Mouse (Mus musculus) gastrocnemius, postnatal 14 days (tissue): ENCODE results near the gene Xxylt1. TPM values are rescaled to one million over a fixed set of nuclear protein-coding genes. Genes with fewer than 3 reads are reported as not detected.

ENCODE experiments used
- DNase-seq: peaks from one replicate; pipeline ENCODE4 v3.0.0; 2021; ENCODE audit warnings: mixed read lengths
- intact Hi-C: fragments of 180-260 bp; cut with DNase I; formaldehyde crosslinking; loops from one replicate; pipeline ENCODE4 v1.15.1; 2025; ENCODE audit warnings: low total_unique reads
- long read RNA-seq, 2 experiments: library from polyadenylated mRNA; stranded (forward); transcript quantifications; one replicate each; pipeline ENCODE4 v2.0.0; 2021
- total RNA-seq, 2 experiments: library from RNA; stranded (reverse); gene quantifications; 2 replicates each; pipeline ENCODE4 v1.2.3; 2021

Gene Xxylt1
- 1 to 10 TPM; 4.8 to 6.6 TPM for total RNA-seq
- long read RNA-seq, experiment 1, transcript Xxylt1-201 (4 exons, 3,470 nt): major isoform, 7 of 10 reads
- long read RNA-seq, experiment 1, partial matches to known transcripts: 2 of 10 reads
- long read RNA-seq, experiment 1, other reads (novel, unspliced or antisense): 1 of 10 reads
- long read RNA-seq, experiment 2, transcript Xxylt1-201 (4 exons, 3,470 nt): major isoform, 13 of 17 reads
- long read RNA-seq, experiment 2, partial matches to known transcripts: 0 of 17 reads
- long read RNA-seq, experiment 2, other reads (novel, unspliced or antisense): 4 of 17 reads

GRCm38 (mm10) chr16:31081125-31081664 lies at the start of gene Xxylt1:
Gene Xxylt1 (minus strand): TSS chr16:31081432.
- peak; percentile 96 for DNase-seq
- intact Hi-C loops: no loop called here

- intact Hi-C loops: no loop called here
- DNase-seq: no peak
These were observed 46.9 kb upstream of the Xxylt1 start for GRCm38 (mm10) chr16:31128116-31128515.

- no peak for DNase-seq
- intact Hi-C loops: no loop called here
These were observed 43.8 kb upstream of the Xxylt1 start for GRCm38 (mm10) chr16:31124991-31125390.

DNA sequence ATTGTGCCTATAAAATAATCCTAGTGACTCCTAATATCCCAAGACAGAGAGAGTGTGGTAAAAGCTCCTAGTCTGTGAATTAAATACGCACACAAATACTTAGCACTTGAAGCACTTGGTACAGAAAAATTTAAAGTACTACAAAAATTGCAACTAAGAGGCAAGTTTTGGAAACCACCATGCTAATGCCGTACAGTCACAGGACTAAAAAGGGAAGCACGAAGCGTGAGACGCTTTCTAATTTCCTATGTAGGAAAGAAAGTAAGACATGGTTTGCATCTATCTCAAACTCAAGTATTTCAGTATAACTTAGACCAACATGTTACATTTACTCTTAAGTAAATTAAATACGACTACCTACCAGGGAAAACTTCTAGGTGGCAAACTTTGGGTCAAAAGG lies 40.4 kb upstream of the Xxylt1 start:
- no peak for DNase-seq
- intact Hi-C loops: no loop called here

DNA sequence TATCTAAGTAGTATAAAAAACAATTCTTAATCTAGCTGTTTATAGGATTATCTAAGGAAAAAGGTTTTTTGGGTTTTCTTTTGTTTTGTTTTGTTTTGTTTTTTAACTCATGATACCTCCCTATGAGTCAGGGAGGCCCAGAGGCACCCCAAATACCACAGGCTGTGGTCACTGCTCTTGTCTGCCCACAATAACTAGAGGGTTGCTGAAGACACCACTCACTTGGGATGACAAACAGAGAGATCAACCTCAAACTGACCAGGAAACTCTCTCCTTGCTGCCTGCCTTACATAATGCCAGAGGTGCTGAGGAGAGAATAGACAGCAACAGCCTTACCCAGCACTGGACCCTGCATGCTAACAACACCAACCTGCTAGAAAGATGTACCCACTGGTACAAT lies 32.4 kb upstream of the Xxylt1 start:
- DNase-seq: no peak
- intact Hi-C loops: no loop called here

DNA sequence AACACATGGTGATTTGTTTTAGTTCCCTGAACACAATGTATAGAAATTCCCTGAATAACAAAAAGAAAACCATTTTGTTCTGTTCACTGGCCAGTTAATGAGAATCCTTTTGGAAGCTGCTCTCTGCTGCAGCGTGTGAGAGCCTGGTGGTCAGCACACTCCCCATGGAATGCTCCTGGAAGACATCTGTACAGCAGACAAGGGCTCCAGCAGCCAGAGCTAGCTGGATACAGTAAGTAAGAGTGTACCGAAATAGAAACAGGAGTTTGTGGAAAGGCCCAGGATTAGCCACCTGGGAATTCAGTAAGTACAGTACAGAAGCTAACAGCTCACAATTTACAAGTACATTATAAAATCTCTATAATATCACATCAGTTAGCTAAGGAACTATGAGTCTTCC lies 20.1 kb upstream of the Xxylt1 start:
- intact Hi-C loops: no loop called here
- no peak for DNase-seq

- intact Hi-C loops: no loop called here
- no peak for DNase-seq
These were observed 18.7 kb upstream of the Xxylt1 start for GRCm38 (mm10) chr16:31099906-31100305.

GRCm38 (mm10) chr16:31094036-31094435 lies 12.8 kb upstream of the Xxylt1 start:
- intact Hi-C loops: no loop called here
- no peak for DNase-seq

GRCm38 (mm10) chr16:31093186-31093585 lies 12.0 kb upstream of the Xxylt1 start:
- intact Hi-C loops: no loop called here

GRCm38 (mm10) chr16:31081891-31082290 lies 659 bp upstream of the Xxylt1 start:
- DNase-seq: no peak

More at GRCm38 (mm10) chr16:31093186-31093585, 12.0 kb upstream of the Xxylt1 start:
- DNase-seq: no peak

DNA sequence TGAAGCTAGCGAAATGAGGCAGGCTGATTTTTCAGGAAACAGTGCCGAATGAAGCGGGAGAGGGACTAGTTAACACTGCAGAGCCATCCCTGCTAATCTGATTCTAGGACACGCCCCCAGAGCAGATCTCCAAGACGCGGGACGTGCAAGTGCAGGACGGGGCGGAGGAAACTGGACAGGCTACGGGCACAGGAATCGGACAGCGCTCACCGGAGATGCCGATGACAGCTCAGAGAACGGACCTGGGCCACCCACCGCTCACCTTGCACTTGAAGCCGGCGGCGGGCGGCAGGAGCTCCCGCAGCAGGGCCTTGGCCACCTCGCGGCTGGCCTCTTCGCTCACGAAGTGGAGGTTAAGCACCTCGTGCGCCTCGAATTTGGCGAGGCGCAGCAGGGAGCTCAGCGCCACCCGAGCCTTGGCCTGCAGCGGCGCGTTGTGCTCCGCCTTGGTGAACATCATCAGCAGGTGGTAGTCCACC lies 620 bp downstream of the Xxylt1 start:
- intact Hi-C loops: no loop called here
- DNase-seq: peak; percentile 69

More at GRCm38 (mm10) chr16:31081891-31082290, 659 bp upstream of the Xxylt1 start:
- intact Hi-C loops: no loop called here

- DNase-seq: no peak
These were observed 3.8 kb downstream of the Xxylt1 start for GRCm38 (mm10) chr16:31077396-31077795.

DNA sequence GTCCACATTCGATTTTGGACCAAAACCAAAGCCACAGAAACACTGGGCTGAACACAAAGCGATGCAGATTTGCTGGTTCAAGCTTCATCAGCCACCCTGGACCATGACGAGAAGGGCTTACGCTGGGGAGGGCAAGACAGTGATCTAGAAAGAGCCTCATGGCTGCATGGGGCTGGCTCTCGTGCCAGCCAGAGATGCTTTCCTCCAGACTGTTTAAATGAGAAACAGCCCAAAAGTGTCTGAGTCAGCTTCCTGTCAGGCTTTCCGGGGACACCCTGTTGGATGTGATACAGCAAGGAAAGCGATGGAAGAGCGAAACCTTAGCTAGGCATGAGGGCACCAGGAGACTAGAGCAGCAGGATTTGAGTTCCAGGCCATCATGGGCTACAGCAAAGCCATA lies 4.8 kb downstream of the Xxylt1 start:
- intact Hi-C loops: loop anchor here (10.0 kb wide), 1 partner anchor 278 kb away; no protein-coding TSS in a partner anchor
- DNase-seq: no peak

More at GRCm38 (mm10) chr16:31077396-31077795, 3.8 kb downstream of the Xxylt1 start:
- intact Hi-C loops: loop anchor here (10.0 kb wide), 1 partner anchor 277 kb away; no protein-coding TSS in a partner anchor

GRCm38 (mm10) chr16:31074324-31074908 lies 6.8 kb downstream of the Xxylt1 start:
- intact Hi-C loops: loop anchor here (5.0 to 10.0 kb wide), 3 partner anchors 97 to 477 kb away; partner anchors contain the start of gene Fam43a
- DNase-seq: no peak

- intact Hi-C loops: loop anchor here (5.0 to 10.0 kb wide), 3 partner anchors 94 to 474 kb away; partner anchors contain the start of gene Fam43a
- no peak for DNase-seq
These were observed 9.5 kb downstream of the Xxylt1 start for GRCm38 (mm10) chr16:31071731-31072130.

GRCm38 (mm10) chr16:31070358-31071133 lies 10.7 kb downstream of the Xxylt1 start:
- intact Hi-C loops: loop anchor here (5.0 to 10.0 kb wide), 3 partner anchors 93 to 473 kb away; partner anchors contain the start of gene Fam43a
- peak; percentile 82 for DNase-seq

GRCm38 (mm10) chr16:31069211-31070166 lies 11.7 kb downstream of the Xxylt1 start:
- no peak for DNase-seq
- intact Hi-C loops: loop anchor here (5.0 to 10.0 kb wide), 3 partner anchors 92 to 472 kb away; partner anchors contain the start of gene Fam43a

DNA sequence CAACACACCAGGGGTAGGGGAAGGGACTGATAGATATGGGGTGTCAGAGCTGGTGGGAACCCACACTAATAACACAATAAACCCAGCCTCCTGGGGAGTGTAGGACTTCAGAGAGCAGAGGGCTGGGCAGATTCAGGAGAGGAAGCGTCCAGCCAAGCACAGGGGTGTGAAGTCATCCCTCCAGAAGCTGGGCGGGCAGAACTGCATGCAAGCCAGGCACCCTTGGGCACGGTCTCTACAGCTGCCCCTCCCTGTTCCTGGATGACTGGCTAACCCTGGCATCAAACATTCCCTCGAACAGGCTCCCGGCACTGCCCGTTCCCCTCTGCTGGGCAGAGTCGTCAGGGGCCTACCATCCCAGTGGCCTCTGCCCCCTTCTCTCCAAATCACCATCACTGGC lies 13.0 kb downstream of the Xxylt1 start:
- DNase-seq: peak; percentile 32
- intact Hi-C loops: no loop called here
